In genomic region chr3:106547171-106547923, GRCm38 (mm10) we compare ENCODE assay signal across 8 mouse cellular contexts. TPM values are rescaled to one million over a fixed set of nuclear protein-coding genes. Genes with fewer than 3 reads are reported as not detected.
DNase-seq lines count a peak whose midpoint lies in the region; ATAC-seq and TF ChIP-seq lines count a peak whose summit lies in the region.

Gene Dram2 (plus strand): TSS chr3:106547798.
Gene Cept1 (minus strand): TSS chr3:106547802.

- peak; percentile 80 for ATAC-seq in G1E (ENCODE audit: extremely low read depth, insufficient number of reproducible peaks, low FRiP score, poor library complexity, severe bottlenecking)
- peak; percentile 96 for ATAC-seq in forebrain, embryonic 16.5 days
- peak; percentile 96 for ATAC-seq in lung, embryonic 14.5 days (ENCODE audit: insufficient read depth)

- peaks cover 6% of the 10 kb centered on the region for H3K36me3 ChIP-seq in G1E (replicated peaks)
- no peaks in the 10 kb centered on the region for H3K36me3 ChIP-seq in forebrain, embryonic 16.5 days (ENCODE audit: control insufficient read depth, insufficient read depth)
- H3K36me3 ChIP-seq in lung, embryonic 14.5 days (ENCODE audit: insufficient read depth): 0 out of 2 replicates have a peak, but pooled peaks cover 8% of the 10 kb centered on the region
- no peaks in the 10 kb centered on the region for H3K36me3 ChIP-seq in thymus, adult 2 months (ENCODE audit: control insufficient read depth, insufficient read depth, low read length)

- intact Hi-C loops in heart, postnatal 36 days (cut with DNase I): loop anchor here (5.0 to 10.0 kb wide), 2 partner anchors 175 to 583 kb away; partner anchors contain the start of gene Atp5f1

- H3K4me2 ChIP-seq in forebrain, embryonic 16.5 days (ENCODE audit: low read length): peak within 1 kb of the TSS; percentile 66
- peak within 1 kb of the TSS; percentile 63 for H3K4me2 ChIP-seq in lung, embryonic 14.5 days

- peak; percentile 74 for DNase-seq in G1E (ENCODE audit: low spot score)
- peak; percentile 91 to 92 for DNase-seq in cerebellum, adult 18-20 months
- peak; percentile 86 to 88 for DNase-seq in heart, postnatal 36 days
- peak; percentile 90 to 92 for DNase-seq in layer of hippocampus, adult 2 months (ENCODE audit: low spot score in 2 of 2)
- peak; percentile 98 for DNase-seq in lung, embryonic 14.5 days
- DNase-seq in thymus, adult 2 months: peak; percentile 94

- under 1% methylated on average over 63 of the region's 63 CpGs for WGBS in forebrain, embryonic 16.5 days
- WGBS in lung, embryonic 14.5 days: under 1% methylated on average over 63 of the region's 63 CpGs
- WGBS in olfactory bulb, adult 2 months: under 1% methylated on average over 63 of the region's 63 CpGs
- under 1% methylated on average over 61 of the region's 63 CpGs for WGBS in thymus, adult 2 months

- TF ChIP-seq CTCF in G1E (IDR thresholded peaks at IDR 0.05; ENCODE audit: low read depth, low read length): no peak
- 0 out of 2 replicates have a peak, but pooled peaks have one; percentile 3 for TF ChIP-seq CTCF in layer of hippocampus, adult 2 months (conservative IDR thresholded peaks at IDR 0.05)
- TF ChIP-seq CTCF in lung, embryonic 14.5 days (IDR thresholded peaks at IDR 0.05; ENCODE audit: low read depth): no peak
- TF ChIP-seq CTCF in olfactory bulb, adult 2 months (IDR thresholded peaks at IDR 0.05; ENCODE audit: insufficient read depth, low read depth, low read length): no peak
- TF ChIP-seq CTCF in thymus, adult 2 months (IDR thresholded peaks at IDR 0.05; ENCODE audit: borderline replicate concordance, control insufficient read depth, extremely low read depth, insufficient read depth, low read length, poor library complexity): peak; percentile 67; the same call in 1 of the 2 replicates

- no peaks in the 10 kb centered on the region for H3K9me3 ChIP-seq in G1E (replicated peaks)
- H3K9me3 ChIP-seq in forebrain, embryonic 16.5 days (ENCODE audit: control insufficient read depth, low read length): no peaks in the 10 kb centered on the region
- H3K9me3 ChIP-seq in lung, embryonic 14.5 days (ENCODE audit: low read depth, low read length): no peaks in the 10 kb centered on the region

- H3K4me3 ChIP-seq in G1E (ENCODE audit: low read depth, low read length): peak within 1 kb of the TSS; percentile 96
- peak within 1 kb of the TSS; percentile 92 for H3K4me3 ChIP-seq in forebrain, embryonic 16.5 days (replicated peaks; ENCODE audit: low read length)
- H3K4me3 ChIP-seq in layer of hippocampus, adult 2 months: peak within 1 kb of the TSS; percentile 88
- H3K4me3 ChIP-seq in lung, embryonic 14.5 days (ENCODE audit: low read depth, low read length): peak within 1 kb of the TSS; percentile 79
- peak within 1 kb of the TSS; percentile 83 for H3K4me3 ChIP-seq in olfactory bulb, adult 2 months (ENCODE audit: insufficient read depth, low read depth, low read length)
- peak within 1 kb of the TSS; percentile 85 for H3K4me3 ChIP-seq in thymus, adult 2 months (ENCODE audit: control insufficient read depth, insufficient read depth, low read length)

- peak; percentile 85 for TF ChIP-seq POLR2A in olfactory bulb, adult 2 months (IDR thresholded peaks at IDR 0.05; ENCODE audit: insufficient read depth, low read depth, low read length)
- TF ChIP-seq POLR2A in thymus, adult 2 months (IDR thresholded peaks at IDR 0.05; ENCODE audit: control insufficient read depth, extremely low read depth, insufficient read depth, low read length, poor library complexity): peak; percentile 93

- H3K27me3 ChIP-seq in G1E (ENCODE audit: insufficient read depth, low read length): no peaks in the 10 kb centered on the region
- no peaks in the 10 kb centered on the region for H3K27me3 ChIP-seq in forebrain, embryonic 16.5 days (replicated peaks; ENCODE audit: control insufficient read depth, insufficient read depth, low read length)
- H3K27me3 ChIP-seq in lung, embryonic 14.5 days (ENCODE audit: insufficient read depth, low read length): no peaks in the 10 kb centered on the region
- no peaks in the 10 kb centered on the region for H3K27me3 ChIP-seq in thymus, adult 2 months (ENCODE audit: control insufficient read depth, insufficient read depth, low read length)

- peak within 1 kb of the TSS; percentile 97 for H3K27ac ChIP-seq in forebrain, embryonic 16.5 days (ENCODE audit: low read length)
- H3K27ac ChIP-seq in layer of hippocampus, adult 2 months: peak within 1 kb of the TSS; percentile 95
- H3K27ac ChIP-seq in lung, embryonic 14.5 days (ENCODE audit: low read depth): peak within 1 kb of the TSS; percentile 98
- peak within 1 kb of the TSS; percentile 59 for H3K27ac ChIP-seq in olfactory bulb, adult 2 months (ENCODE audit: insufficient read depth, low read depth, low read length)
- H3K27ac ChIP-seq in thymus, adult 2 months (ENCODE audit: control insufficient read depth, insufficient read depth, low read length): peak within 1 kb of the TSS; percentile 80

- H3K4me1 ChIP-seq in G1E (ENCODE audit: insufficient read depth, low read depth, low read length): peaks cover 25% of the 10 kb centered on the region
- H3K4me1 ChIP-seq in forebrain, embryonic 16.5 days (replicated peaks; ENCODE audit: control insufficient read depth, insufficient read depth, low read length): peaks cover 12% of the 10 kb centered on the region
- H3K4me1 ChIP-seq in lung, embryonic 14.5 days (ENCODE audit: insufficient read depth): no peaks in the 10 kb centered on the region; the same call in 1 of the 2 replicates
- H3K4me1 ChIP-seq in olfactory bulb, adult 2 months (ENCODE audit: control insufficient read depth, insufficient read depth, low read length): no peaks in the 10 kb centered on the region
- H3K4me1 ChIP-seq in thymus, adult 2 months (replicated peaks; ENCODE audit: control insufficient read depth, insufficient read depth, low read length): no peaks in the 10 kb centered on the region

- peak within 1 kb of the TSS; percentile 87 for H3K9ac ChIP-seq in forebrain, embryonic 16.5 days (replicated peaks; ENCODE audit: low read depth, low read length)
- peak within 1 kb of the TSS; percentile 94 for H3K9ac ChIP-seq in lung, embryonic 14.5 days

RNA-seq across cellular contexts. Expression of gene Dram2, which starts in this region (rescaled TPM):
- total RNA-seq in G1E (2014; fragmentation: Nextera tagmentation) (44.5 and 47.2 TPM in 2 replicates), G1E (2017) (29.2 and 29.4 TPM in 2 replicates)
- 1.1 and 1.2 TPM in 2 replicates for polyA plus RNA-seq in G1E (2012)
- 62.0 and 65.0 TPM in 2 replicates for polyA plus RNA-seq in forebrain, embryonic 16.5 days (2015; fragmentation: Nextera tagmentation; extraction: Ambion mirVana)
- 100 to 1,000 TPM in 1 of 2 experiments, 10 to 100 TPM in 1; 89.9 to 112 TPM for total RNA-seq in heart, postnatal 36 days (2021)
- 10 to 100 TPM; 34.7 to 37.2 TPM for total RNA-seq in layer of hippocampus, adult 2 months (2021)
- polyA plus RNA-seq in lung, embryonic 14.5 days (2014; fragmentation: Nextera tagmentation; extraction: Ambion mirVana): 63.3 and 63.9 TPM in 2 replicates
- polyA plus RNA-seq in olfactory bulb, adult 2 months (2012; ENCODE audit: insufficient read depth, insufficient read length, low replicate concordance, missing spikeins): not detected in 2 replicates
- polyA plus RNA-seq in thymus, adult 2 months (2012; rRNA removed): 19.9 and 28.3 TPM in 2 replicates

RNA-seq across cellular contexts. Expression of gene Cept1, which starts in this region (rescaled TPM):
- 18.3 and 31.1 TPM in 2 replicates for total RNA-seq in G1E (2014; fragmentation: Nextera tagmentation)
- 64.4 and 66.7 TPM in 2 replicates for total RNA-seq in G1E (2017)
- polyA plus RNA-seq in G1E (2012): 0.57 and 0.95 TPM in 2 replicates
- 45.2 and 45.8 TPM in 2 replicates for polyA plus RNA-seq in forebrain, embryonic 16.5 days (2015; fragmentation: Nextera tagmentation; extraction: Ambion mirVana)
- 10 to 100 TPM; 18.8 to 21.7 TPM for total RNA-seq in heart, postnatal 36 days (2021)
- total RNA-seq in layer of hippocampus, adult 2 months (2021): 10 to 100 TPM; 42.3 to 50.4 TPM
- 59.6 and 62.0 TPM in 2 replicates for polyA plus RNA-seq in lung, embryonic 14.5 days (2014; fragmentation: Nextera tagmentation; extraction: Ambion mirVana)
- polyA plus RNA-seq in olfactory bulb, adult 2 months (2012; ENCODE audit: insufficient read depth, insufficient read length, low replicate concordance, missing spikeins): not detected in 2 replicates
- 22.7 and 24.4 TPM in 2 replicates for polyA plus RNA-seq in thymus, adult 2 months (2012; rRNA removed)

Comparison
In these comparisons a context has a peak if more than half of its experiments do, and no peak if none do; other contexts are left out.
1. Peak in every context shown above with its lines: DNase-seq, ATAC-seq, H3K4me3 ChIP-seq and H3K27ac ChIP-seq.
2. RNA of gene Cept1 (polyA plus RNA-seq): 59.6 to 62.0 TPM in lung, embryonic 14.5 days, 45.2 to 45.8 TPM in forebrain, embryonic 16.5 days and 22.7 to 24.4 TPM in thymus, adult 2 months; 0.57 to 0.95 TPM in G1E and not detected in olfactory bulb, adult 2 months; every median in the first group is over 10 times any median in the second.
3. CTCF ChIP-seq: peak in layer of hippocampus, adult 2 months (single experiment) and thymus, adult 2 months (single experiment); none in G1E (single experiment), lung, embryonic 14.5 days (single experiment) and olfactory bulb, adult 2 months (single experiment).